Mouse (Mus musculus): ENCODE measurements at regions not wholly inside any gene's neighbourhood (a gene's known extent, or its start where the extent isn't known, plus 50 kb on each side); places are given as distances from the start of the nearest gene placed in this dataset.

- ATAC-seq (replicated peaks; ENCODE audit: low read depth, poor library complexity, severe bottlenecking) = no peak
Observed at GRCm38 (mm10) chr13:10741391-10741790, 380.7 kb upstream of the Chrm3 start.

GRCm38 (mm10) chr13:10725745-10726171 lies 365.1 kb upstream of the Chrm3 start:
- ATAC-seq (replicated peaks; ENCODE audit: low read depth, poor library complexity, severe bottlenecking) = no peak

DNA sequence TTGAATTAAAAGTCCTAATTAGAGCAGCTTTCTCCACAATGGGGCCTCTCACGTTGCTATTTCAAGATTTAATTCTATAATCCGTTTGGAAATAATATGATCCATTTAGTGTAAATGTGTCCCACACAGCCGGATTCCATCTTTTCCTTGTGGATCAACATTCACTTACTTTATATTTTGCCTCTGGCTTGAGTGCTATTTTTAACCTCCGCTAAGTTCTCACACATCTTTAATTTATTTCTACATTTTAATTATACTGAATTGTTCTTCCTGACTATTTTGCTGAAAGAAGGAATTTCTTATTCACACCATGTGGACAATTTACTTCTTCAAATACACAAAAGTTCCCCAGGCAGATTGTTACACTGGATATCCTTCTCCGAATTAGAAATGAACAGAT lies 364.7 kb upstream of the Chrm3 start:
- ATAC-seq (replicated peaks; ENCODE audit: low read depth, poor library complexity, severe bottlenecking) = no peak

GRCm38 (mm10) chr13:10720639-10721038 lies 360.0 kb upstream of the Chrm3 start:
- ATAC-seq (replicated peaks; ENCODE audit: low read depth, poor library complexity, severe bottlenecking) = no peak

DNA sequence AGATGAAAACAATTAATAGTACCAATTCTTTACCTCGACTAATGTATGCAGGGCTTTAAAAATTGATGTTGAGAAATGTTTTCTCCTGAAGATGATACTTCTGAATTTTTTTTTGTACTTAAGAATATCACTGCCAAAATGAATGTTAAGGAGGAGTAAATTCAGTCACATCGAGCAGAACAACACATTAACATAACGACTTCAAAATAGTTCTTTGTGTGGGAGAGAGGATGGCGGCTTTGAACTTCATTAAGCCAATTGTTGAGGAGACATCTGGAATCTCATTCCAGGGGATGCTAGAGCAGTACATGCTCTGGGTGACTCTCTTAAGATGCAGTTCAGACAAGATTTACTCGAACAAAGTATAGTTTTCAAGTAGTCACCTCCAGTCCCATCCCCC lies 350.8 kb upstream of the Chrm3 start:
- ATAC-seq (replicated peaks; ENCODE audit: low read depth, poor library complexity, severe bottlenecking) = no peak

GRCm38 (mm10) chr13:10710909-10711308 lies 350.3 kb upstream of the Chrm3 start:
- no peak for ATAC-seq (replicated peaks; ENCODE audit: low read depth, poor library complexity, severe bottlenecking)

GRCm38 (mm10) chr13:10697146-10697545 lies 336.5 kb upstream of the Chrm3 start:
- no peak for ATAC-seq (replicated peaks; ENCODE audit: low read depth, poor library complexity, severe bottlenecking)

DNA sequence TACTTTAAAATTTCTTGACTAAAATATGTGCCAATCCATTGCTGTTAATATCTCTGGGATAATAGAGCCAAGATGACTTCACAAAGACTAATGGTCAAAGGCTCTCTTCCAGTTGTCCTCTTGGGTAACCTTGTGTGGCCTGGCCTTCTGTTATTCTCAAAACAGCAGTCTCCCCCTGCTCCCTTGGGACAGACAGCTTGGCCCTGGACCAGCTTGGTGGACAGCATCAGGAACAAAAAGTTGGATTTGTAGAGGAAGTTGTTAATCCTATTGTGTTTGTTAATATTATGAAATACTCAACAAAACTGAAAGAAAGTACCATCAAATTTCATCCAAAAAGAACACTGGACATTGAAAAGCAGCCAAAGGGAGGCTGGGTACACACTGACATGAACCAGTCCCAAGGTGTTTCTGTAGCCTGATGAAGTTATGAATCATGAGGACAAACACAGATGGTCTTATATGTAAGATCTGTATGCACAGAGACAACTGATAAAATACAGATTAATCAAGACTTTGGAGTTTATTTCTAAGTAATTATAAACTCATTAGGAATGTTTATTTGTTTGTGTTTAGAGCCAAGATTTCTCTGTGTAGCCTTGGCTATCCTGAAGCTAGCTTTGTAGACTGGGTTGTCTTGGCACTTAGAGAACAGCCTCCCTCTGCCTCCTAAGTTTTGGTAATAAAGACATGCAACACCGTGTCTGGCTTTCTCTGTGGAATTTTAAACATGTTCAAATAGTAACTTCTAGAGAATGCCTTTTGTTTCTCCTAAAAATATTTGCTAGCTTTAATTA lies 335.7 kb upstream of the Chrm3 start:
- no peak for ATAC-seq (replicated peaks; ENCODE audit: low read depth, poor library complexity, severe bottlenecking)

- no peak for ATAC-seq (replicated peaks; ENCODE audit: low read depth, poor library complexity, severe bottlenecking)
Observed at GRCm38 (mm10) chr13:10691307-10691706, 330.7 kb upstream of the Chrm3 start.

DNA sequence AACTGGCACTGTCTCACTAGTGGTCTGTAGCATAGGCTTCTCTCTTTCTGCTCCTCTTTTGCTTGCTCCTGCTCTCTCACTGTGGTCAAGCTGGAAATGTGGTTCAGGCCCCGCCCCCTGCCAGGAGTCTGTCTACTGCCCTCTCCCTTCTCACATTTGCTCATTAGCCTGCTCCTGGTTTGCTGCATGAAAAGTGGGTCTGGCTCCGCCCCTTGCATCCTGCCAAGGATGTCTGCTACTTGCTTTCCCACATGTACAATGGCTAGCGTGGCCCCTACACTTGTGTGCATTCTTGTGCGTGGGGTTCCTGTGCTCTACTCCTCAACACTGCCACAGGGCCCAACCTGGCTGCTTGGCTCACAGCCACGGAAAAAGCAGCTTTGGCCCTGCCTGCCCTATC lies 326.7 kb upstream of the Chrm3 start:
- no peak for ATAC-seq (replicated peaks; ENCODE audit: low read depth, poor library complexity, severe bottlenecking)

DNA sequence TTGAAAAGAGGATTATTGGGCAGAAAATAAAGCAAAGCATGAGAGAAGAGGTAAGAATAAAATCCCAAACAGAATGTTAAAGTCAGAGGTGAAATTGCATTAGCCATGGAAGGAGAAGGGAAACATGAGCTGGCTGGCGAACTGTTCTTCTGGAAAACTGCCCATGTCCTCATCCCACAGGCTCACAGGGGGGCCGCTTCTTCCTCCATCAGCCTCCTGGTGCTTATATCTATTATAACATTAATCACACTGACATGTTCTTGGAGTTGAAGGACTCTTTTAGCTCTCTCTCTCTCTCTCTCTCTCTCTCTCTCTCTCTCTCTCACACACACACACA lies 293.4 kb upstream of the Chrm3 start:
- no peak for ATAC-seq (replicated peaks; ENCODE audit: low read depth, poor library complexity, severe bottlenecking)

- ATAC-seq (replicated peaks; ENCODE audit: low read depth, poor library complexity, severe bottlenecking) = no peak
Observed at GRCm38 (mm10) chr13:10653376-10654085, 292.9 kb upstream of the Chrm3 start.

GRCm38 (mm10) chr13:10636859-10637258 lies 276.2 kb upstream of the Chrm3 start:
- ATAC-seq (replicated peaks; ENCODE audit: low read depth, poor library complexity, severe bottlenecking) = no peak

DNA sequence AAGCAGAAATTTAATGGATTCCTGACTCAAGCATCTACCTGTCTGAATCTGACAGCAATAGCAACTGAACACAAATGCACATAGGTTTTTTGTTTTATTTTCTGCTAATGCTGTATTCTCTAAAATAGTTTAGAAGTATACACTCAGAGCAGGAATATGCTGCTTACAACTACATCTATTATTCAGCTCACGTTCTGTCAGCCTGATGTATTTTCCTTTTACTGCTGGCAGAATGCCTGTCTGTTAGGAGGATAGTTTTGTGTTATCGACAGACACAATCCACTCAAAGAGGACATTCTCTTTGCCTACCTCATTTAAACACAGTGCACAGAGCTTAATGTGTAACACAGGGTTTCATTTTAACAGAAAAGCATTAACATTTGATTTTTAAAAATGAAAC lies 269.8 kb upstream of the Chrm3 start:
- ATAC-seq (replicated peaks; ENCODE audit: low read depth, poor library complexity, severe bottlenecking) = no peak

DNA sequence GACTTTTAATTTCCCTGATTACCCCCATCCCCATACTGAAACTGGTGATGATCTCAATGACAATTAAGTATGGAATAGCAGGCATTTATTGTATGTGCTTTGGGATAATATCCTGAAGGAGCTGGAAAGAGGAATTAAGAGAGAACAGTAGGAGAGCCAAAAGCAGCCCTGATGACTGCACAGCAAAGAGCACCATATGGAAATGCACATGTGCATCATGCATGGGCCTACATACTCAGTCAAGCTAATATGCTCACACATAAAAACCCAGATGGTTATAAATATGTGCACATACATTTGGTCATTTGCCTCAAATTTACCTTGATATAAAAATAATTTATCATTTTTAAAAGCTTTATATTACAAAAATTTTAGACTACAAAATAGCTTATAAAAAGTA lies 259.0 kb upstream of the Chrm3 start:
- no peak for ATAC-seq (replicated peaks; ENCODE audit: low read depth, poor library complexity, severe bottlenecking)

GRCm38 (mm10) chr13:10618421-10618954 lies 257.8 kb upstream of the Chrm3 start:
- no peak for ATAC-seq (replicated peaks; ENCODE audit: low read depth, poor library complexity, severe bottlenecking)

DNA sequence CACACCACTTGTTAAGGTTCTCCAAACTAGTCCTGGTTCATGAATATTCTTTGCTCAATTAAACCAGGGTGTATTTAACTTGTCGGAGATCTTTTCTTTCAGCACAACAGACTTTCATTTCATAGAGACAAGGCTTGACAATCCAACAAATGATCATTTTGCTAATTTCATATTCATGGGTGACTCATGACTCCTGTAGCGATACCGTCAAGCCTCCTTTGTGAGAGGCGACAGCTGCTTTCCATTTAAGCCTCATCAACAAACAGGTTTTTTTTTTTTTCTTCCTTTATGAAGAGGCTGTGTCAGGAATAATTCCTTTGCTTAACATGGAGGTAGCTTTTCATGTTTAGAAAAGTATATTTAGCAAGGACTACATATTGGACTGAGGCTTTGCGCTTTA lies 214.3 kb upstream of the Chrm3 start:
- ATAC-seq (replicated peaks; ENCODE audit: low read depth, poor library complexity, severe bottlenecking) = no peak

GRCm38 (mm10) chr13:10566825-10567224 lies 206.2 kb upstream of the Chrm3 start:
- ATAC-seq (replicated peaks; ENCODE audit: low read depth, poor library complexity, severe bottlenecking) = no peak

GRCm38 (mm10) chr13:10557559-10557958 lies 196.9 kb upstream of the Chrm3 start:
- no peak for ATAC-seq (replicated peaks; ENCODE audit: low read depth, poor library complexity, severe bottlenecking)

- no peak for ATAC-seq (replicated peaks; ENCODE audit: low read depth, poor library complexity, severe bottlenecking)
Observed at GRCm38 (mm10) chr13:10554595-10554994, 193.9 kb upstream of the Chrm3 start.

DNA sequence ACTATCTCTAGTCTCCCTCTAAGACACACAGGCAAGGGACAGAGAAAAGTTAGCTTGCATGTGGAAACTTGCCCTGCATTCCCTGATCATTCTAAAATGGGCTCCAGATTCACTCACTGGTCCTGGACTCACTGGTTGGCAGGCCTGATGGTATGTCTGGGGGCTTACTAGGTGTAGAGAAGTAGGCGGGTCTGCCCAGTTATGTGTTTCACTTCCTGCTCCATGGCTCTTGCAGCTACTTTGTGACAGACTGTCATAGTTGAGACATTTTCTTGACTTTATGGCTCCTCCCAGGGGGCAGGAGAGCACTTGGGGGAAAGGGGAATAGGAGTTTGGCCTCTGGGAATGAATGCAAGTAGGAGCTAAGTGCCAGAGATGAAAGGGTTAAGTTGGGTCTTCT lies 182.1 kb upstream of the Chrm3 start:
- ATAC-seq (replicated peaks; ENCODE audit: low read depth, poor library complexity, severe bottlenecking) = no peak
